Mouse (Mus musculus): Measurements from ENCODE around the gene Ckap2l.

DNA sequence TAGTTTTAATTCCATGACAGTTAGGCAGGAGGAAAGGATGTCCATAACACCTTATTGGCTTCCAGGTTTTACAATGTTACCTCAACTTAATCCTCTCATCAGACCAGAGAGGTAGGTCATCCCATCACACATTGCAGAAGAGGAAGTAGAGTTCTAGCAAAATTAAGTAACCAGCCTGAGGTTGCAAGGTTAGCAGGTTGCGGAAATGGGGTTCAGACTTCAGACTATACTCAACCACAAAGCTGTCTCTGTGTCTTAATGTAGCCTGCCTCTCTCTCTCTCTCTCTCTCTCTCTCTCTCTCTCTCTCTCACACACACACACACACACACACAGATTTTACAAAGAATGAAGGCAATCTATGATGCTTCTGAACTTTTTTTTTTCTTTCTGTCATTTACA is 16.9 kb upstream of the Ckap2l start:
- TF ChIP-seq CTCF (IDR thresholded peaks at IDR 0.05; ENCODE audit: control insufficient read depth, insufficient read depth, insufficient replicate concordance, low read depth, low read length) = no peak
- no peak for TF ChIP-seq POLR2A (IDR thresholded peaks at IDR 0.05; ENCODE audit: control insufficient read depth, low read depth, low read length)
